Mouse (Mus musculus) kidney, embryonic 15.5 days (tissue): Measurements from ENCODE around the gene Pnpla1. TPM values are rescaled to one million over a fixed set of nuclear protein-coding genes. Genes with fewer than 3 reads are reported as not detected.

ENCODE experiments used
- ATAC-seq: fragments of 200-750 bp; cut with Nextera tagmentation; replicated peaks from 2 replicates; pipeline ENCODE4 v1.8.0; 2017; ENCODE audit warnings: moderate TSS enrichment; ENCODE audit not compliant: low FRiP score
- H3K27ac ChIP-seq: fragments of 300-500 bp; sonication (generic); 2 replicates; pipeline ENCODE4 v1.5.1; 2015; ENCODE audit warnings: mild to moderate bottlenecking, inconsistent platforms
- H3K27me3 ChIP-seq: fragments of 300-500 bp; sonication (generic); 2 replicates; pipeline ENCODE4 v1.6.1; 2015; ENCODE audit warnings: inconsistent platforms
- H3K36me3 ChIP-seq: fragments of 300-500 bp; sonication (generic); 2 replicates; pipeline ENCODE4 v1.6.1; 2015; ENCODE audit warnings: inconsistent platforms
- H3K4me1 ChIP-seq: fragments of 300-500 bp; sonication (generic); 2 replicates; pipeline ENCODE4 v1.6.1; 2015; ENCODE audit warnings: inconsistent platforms
- H3K4me2 ChIP-seq: fragments of 300-500 bp; sonication (generic); 2 replicates; pipeline ENCODE4 v1.6.1; 2015; ENCODE audit warnings: moderate library complexity, mild to moderate bottlenecking, inconsistent platforms
- H3K4me3 ChIP-seq: fragments of 300-500 bp; sonication (generic); replicated peaks from 2 replicates; pipeline ENCODE4 v1.5.1; 2015; ENCODE audit warnings: mild to moderate bottlenecking, inconsistent platforms
- H3K9ac ChIP-seq: fragments of 300-500 bp; sonication (generic); 2 replicates; pipeline ENCODE4 v1.6.1; 2015; ENCODE audit warnings: mild to moderate bottlenecking, inconsistent platforms
- H3K9me3 ChIP-seq: fragments of 300-500 bp; sonication (generic); replicated peaks from 2 replicates; pipeline ENCODE4 v1.6.1; 2016; ENCODE audit warnings: inconsistent platforms
- WGBS: fragments of 180-500 bp; shearing (Covaris S2); methylation state at CpG from one replicate; pipeline ENCODE4 v1.1.7; 2015; ENCODE audit warnings: mixed read lengths; 5-methylcytosine and 5-hydroxymethylcytosine counted together
- polyA plus RNA-seq: library from polyadenylated mRNA; unstranded; fragments of >200 nt; fragmentation: Nextera tagmentation; extraction: Ambion mirVana; gene quantifications from 2 replicates; pipeline ENCODE4 v1.2.1, GENCODE M21; 2015

Gene Pnpla1
- polyA plus RNA-seq, 1 experiment from 2014 or later, result 0.10 TPM

DNA sequence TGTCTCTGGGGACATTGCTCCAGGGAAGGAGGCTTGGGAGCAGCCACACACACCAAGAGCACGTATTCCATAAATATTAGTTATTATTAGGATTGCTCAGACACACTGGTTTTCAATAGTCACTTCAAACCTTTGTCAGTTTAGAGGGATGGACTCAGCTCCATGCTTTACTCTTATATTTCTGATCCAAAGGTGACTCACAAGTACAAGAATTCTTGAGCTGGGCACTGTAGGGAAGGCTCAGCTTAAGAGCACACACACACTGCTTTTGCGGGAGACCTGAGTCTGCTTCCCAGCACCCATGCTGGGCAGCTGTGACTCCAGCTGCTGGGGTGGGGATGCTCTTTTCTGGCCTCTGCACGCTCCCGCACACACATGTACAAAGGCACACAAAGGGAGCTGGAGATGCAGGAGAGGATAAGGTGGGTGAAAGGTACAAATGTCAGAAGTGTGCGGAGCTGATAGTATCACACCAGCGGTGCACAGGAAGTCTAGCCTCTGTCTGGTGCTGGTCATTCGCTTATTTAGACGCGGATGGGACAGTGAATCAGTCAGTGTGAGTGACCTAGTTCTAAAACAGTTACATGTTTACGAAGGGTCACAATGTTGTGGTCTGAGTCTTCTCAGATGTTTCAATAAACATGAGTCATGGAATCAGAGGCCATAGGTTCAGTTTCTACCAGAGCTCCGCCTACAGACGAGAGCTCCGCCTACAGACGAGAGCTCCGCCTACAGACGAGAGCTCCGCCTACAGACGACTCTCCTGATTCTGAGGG lies 73.4 kb downstream of the Pnpla1 start:
- Histone ChIP-seq H3K4me1 (peaks cover 30% of the 10 kb centered on the region), H3K9ac (no peak overlapping the region), H3K4me3 (no peak overlapping the region), H3K27ac (peak overlapping the region; percentile 95), H3K36me3 (no peaks in the 10 kb centered on the region), H3K27me3 (no peaks in the 10 kb centered on the region), H3K4me2 (no peak overlapping the region), H3K9me3 (no peaks in the 10 kb centered on the region)
- no peak for ATAC-seq
- WGBS, result 75% methylated on average over 18 of the region's 18 CpGs

DNA sequence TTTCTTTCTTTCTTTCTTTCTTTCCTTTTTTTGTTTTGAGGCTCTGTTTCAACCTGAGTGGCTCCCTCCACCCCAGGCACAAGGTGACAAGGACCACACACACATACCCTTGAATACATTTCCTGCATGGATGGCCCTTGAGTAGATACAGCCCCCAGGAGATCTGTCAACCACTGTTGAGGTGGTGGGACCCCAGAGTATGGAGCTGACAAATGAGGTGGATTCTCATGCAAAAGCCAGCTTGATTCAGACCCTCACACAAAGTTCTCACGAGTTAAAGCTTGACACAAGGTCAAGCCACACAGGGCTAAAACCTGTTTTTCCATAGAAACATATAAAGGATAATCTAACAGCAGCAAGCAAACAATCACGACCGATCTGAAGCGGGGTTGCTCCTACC lies 74.1 kb downstream of the Pnpla1 start:
- Histone ChIP-seq H3K9ac (no peak overlapping the region), H3K27ac (no peak overlapping the region), H3K36me3 (no peaks in the 10 kb centered on the region), H3K4me3 (no peak overlapping the region), H3K9me3 (no peaks in the 10 kb centered on the region), H3K4me2 (no peak overlapping the region), H3K27me3 (no peaks in the 10 kb centered on the region), H3K4me1 (peaks cover 30% of the 10 kb centered on the region)
- 86% methylated on average over 4 of the region's 4 CpGs for WGBS
- ATAC-seq, result no peak

DNA sequence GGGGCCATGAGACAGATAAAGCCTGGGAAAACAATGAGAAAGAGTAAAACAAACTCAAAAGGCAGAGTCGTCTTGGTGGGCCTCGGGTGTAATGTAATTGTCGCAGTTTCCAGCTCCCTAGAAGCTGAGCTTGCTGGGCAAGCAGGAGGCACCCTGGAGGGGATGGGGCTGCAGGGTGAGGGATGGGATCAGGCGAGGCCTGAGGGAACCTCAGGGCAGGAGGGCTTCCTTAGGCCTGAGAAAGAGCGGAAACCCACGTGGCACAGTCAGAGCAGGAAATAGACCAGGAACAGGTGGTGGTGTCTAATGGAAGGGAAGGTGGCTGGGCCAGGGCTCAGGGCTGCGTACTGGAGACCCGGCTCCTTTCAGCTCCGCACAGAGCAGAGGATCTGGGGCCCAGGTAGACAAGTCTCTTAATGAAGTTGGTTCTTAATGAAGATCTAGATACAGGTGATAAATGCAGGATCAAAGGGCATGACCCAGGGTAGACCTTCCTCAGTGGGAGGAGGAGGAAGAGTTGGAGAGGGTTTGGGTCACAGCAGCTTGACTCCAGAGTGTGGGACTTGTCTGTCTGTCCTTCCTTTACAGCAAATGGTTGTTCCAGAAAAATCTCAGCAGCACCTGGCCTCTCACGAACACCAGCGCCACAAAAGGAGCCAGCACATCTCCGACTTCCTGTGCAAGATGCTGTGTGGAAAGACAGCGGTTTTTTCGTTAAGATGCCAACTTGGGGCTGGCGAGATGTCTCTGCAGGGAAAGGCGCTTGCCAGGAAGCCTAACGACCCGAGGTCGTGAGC lies 76.1 kb downstream of the Pnpla1 start:
- peaks cover 30% of the 10 kb centered on the region for H3K4me1 ChIP-seq
- no peak overlapping the region for H3K9ac ChIP-seq
- no peaks in the 10 kb centered on the region for H3K9me3 ChIP-seq
- no peak for ATAC-seq
- H3K27ac ChIP-seq, result no peak overlapping the region
- H3K27me3 ChIP-seq, result no peaks in the 10 kb centered on the region
- no peak overlapping the region for H3K4me2 ChIP-seq
- no peaks in the 10 kb centered on the region for H3K36me3 ChIP-seq
- H3K4me3 ChIP-seq, result no peak overlapping the region
- 64% methylated on average over 19 of the region's 19 CpGs for WGBS

DNA sequence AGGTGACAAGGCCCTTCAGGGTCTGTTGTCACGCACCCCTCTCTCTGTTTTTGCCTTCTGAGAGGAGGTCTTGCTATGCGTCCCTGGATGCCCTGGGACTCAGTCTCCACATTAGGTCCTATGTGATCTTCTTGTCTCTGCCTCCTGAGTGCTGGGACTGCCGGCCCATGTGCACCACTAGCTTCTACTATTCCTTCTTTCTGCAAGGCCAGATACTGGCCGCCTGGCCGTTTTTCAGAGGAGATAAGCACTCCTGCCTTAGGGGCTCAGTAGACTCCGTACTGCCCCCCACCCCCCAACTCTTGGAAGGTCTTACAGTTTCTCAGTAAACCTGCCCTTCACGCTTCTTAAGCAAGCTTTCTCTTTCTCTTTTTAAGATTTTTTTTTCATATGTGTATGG lies 77.9 kb downstream of the Pnpla1 start:
- Histone ChIP-seq H3K9me3 (no peaks in the 10 kb centered on the region), H3K4me3 (no peak overlapping the region), H3K27me3 (no peaks in the 10 kb centered on the region), H3K27ac (no peak overlapping the region), H3K4me2 (no peak overlapping the region), H3K9ac (no peak overlapping the region), H3K4me1 (peaks cover 15% of the 10 kb centered on the region), H3K36me3 (no peaks in the 10 kb centered on the region)
- no peak for ATAC-seq
- 89% methylated on average over 7 of the region's 7 CpGs for WGBS

DNA sequence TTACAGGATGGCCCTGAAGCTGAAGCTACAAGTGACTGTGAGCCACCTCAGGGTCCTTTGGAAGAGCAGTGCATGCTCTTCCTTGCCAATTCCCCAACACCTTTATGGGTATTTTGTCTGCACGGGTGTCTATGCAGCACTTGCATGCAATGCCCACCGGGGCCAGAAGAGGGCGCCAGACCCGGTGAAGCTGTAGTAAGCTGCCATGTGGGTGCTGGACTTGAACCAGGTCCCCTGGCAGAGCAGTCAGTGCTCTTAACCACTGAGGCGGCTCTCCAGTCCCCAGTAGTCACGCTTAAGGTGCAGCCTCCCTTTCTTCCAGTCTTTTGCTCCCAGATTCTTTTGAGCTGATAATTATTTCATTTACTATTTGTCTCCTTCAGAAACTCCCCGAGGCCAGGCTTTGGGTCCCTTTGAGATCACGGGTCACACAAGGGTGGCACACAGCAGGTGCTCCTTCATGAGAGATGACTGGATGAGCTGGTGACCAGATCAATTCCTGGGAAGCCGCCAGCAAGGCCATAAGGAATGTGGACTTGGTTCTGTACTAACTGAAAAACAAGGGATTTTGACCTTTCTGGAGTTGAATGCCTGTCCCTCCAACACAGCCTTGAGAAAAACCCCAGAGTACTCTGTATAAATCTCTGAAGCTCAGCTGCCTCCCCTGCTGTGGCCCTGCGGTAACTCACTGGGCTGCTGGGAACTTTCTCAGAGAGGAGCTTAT lies 78.6 kb downstream of the Pnpla1 start:
- 84% methylated on average over 10 of the region's 10 CpGs for WGBS
- H3K4me2 ChIP-seq, result no peak overlapping the region
- H3K27ac ChIP-seq, result no peak overlapping the region
- no peaks in the 10 kb centered on the region for H3K9me3 ChIP-seq
- H3K4me3 ChIP-seq, result no peak overlapping the region
- peaks cover 8% of the 10 kb centered on the region for H3K4me1 ChIP-seq
- ATAC-seq, result no peak
- no peaks in the 10 kb centered on the region for H3K36me3 ChIP-seq
- H3K9ac ChIP-seq, result no peak overlapping the region
- no peaks in the 10 kb centered on the region for H3K27me3 ChIP-seq

Other genes with a start within 250 kb of the Pnpla1 start
- 96.3 and 100 TPM in 2 replicates for gene Srpk1, start 235.7 kb upstream of the Pnpla1 start, polyA plus RNA-seq
- 0.75 and 0.85 TPM in 2 replicates for gene Slc26a8, start 168.2 kb upstream of the Pnpla1 start, polyA plus RNA-seq
- 43.6 and 47.3 TPM in 2 replicates for gene Mapk14, start 167.1 kb upstream of the Pnpla1 start, polyA plus RNA-seq
- gene AC170998.1, start 132.3 kb upstream of the Pnpla1 start, polyA plus RNA-seq, result 3.1 and 4.0 TPM in 2 replicates
- 44.7 and 46.4 TPM in 2 replicates for gene Mapk13, start 89.1 kb upstream of the Pnpla1 start, polyA plus RNA-seq
- 11.2 and 14.4 TPM in 2 replicates for gene Brpf3, start 57.3 kb upstream of the Pnpla1 start, polyA plus RNA-seq
- 0.12 and 0.23 TPM in 2 replicates for gene 4930539E08Rik, start 56.9 kb downstream of the Pnpla1 start, polyA plus RNA-seq
- gene Pxt1, start 85.4 kb downstream of the Pnpla1 start, polyA plus RNA-seq, result 0.21 TPM in 1 of 2 replicates, not detected in the other
- 88.8 and 91.5 TPM in 2 replicates for gene Kctd20, start 93.5 kb downstream of the Pnpla1 start, polyA plus RNA-seq
- 98.5 and 105 TPM in 2 replicates for gene Stk38, start 149.6 kb downstream of the Pnpla1 start, polyA plus RNA-seq
- gene Srsf3, start 174.2 kb downstream of the Pnpla1 start, polyA plus RNA-seq, result 605 and 671 TPM in 2 replicates
- 62.2 and 79.3 TPM in 2 replicates for gene Cdkn1a, start 232.6 kb downstream of the Pnpla1 start, polyA plus RNA-seq